Mouse (Mus musculus): ENCODE results near the gene Lipm.
A peak's percentile ranks its signal among the peaks of the same experiment; 100 is the strongest.

Gene Lipm

GRCm38 (mm10) chr19:34100633-34101032 is at the start of gene Lipm:
Lipm (plus strand) TSS chr19:34100933.
- no peak for DNase-seq (ENCODE audit: low read depth in 1 of 2, low spot score in 2 of 2)

- no peak for DNase-seq (ENCODE audit: low read depth in 1 of 2, low spot score in 2 of 2)
These were observed 49.2 kb upstream of the Lipm start for GRCm38 (mm10) chr19:34051502-34051901.

GRCm38 (mm10) chr19:34063547-34063946 is 37.2 kb upstream of the Lipm start:
- DNase-seq (ENCODE audit: low read depth in 1 of 2, low spot score in 2 of 2): no peak

GRCm38 (mm10) chr19:34064059-34064458 is 36.7 kb upstream of the Lipm start:
- DNase-seq (ENCODE audit: low read depth in 1 of 2, low spot score in 2 of 2): no peak

GRCm38 (mm10) chr19:34066779-34067472 is 33.8 kb upstream of the Lipm start, which contains the start of gene Lipn:
Lipn (plus strand) TSS chr19:34067358.
- peak; percentile 2 to 33 for DNase-seq (ENCODE audit: low read depth in 1 of 2, low spot score in 2 of 2)

GRCm38 (mm10) chr19:34074239-34074638 is 26.5 kb upstream of the Lipm start:
- DNase-seq (ENCODE audit: low read depth in 1 of 2, low spot score in 2 of 2): no peak

GRCm38 (mm10) chr19:34078130-34078529 is 22.6 kb upstream of the Lipm start:
- DNase-seq (ENCODE audit: low read depth in 1 of 2, low spot score in 2 of 2): no peak

GRCm38 (mm10) chr19:34089011-34089680 is 11.6 kb upstream of the Lipm start:
- DNase-seq (ENCODE audit: low read depth in 1 of 2, low spot score in 2 of 2): no peak

GRCm38 (mm10) chr19:34095381-34095780 is 5.4 kb upstream of the Lipm start:
- no peak for DNase-seq (ENCODE audit: low read depth in 1 of 2, low spot score in 2 of 2)

- no peak for DNase-seq (ENCODE audit: low read depth in 1 of 2, low spot score in 2 of 2)
These were observed 4.5 kb upstream of the Lipm start for GRCm38 (mm10) chr19:34096228-34096627.

- DNase-seq (ENCODE audit: low read depth in 1 of 2, low spot score in 2 of 2): no peak
These were observed 1.2 kb downstream of the Lipm start for GRCm38 (mm10) chr19:34101888-34102287.

- no peak for DNase-seq (ENCODE audit: low read depth in 1 of 2, low spot score in 2 of 2)
These were observed 4.1 kb downstream of the Lipm start for GRCm38 (mm10) chr19:34104841-34105240.

GRCm38 (mm10) chr19:34119102-34119501 is 18.4 kb downstream of the Lipm start:
- DNase-seq (ENCODE audit: low read depth in 1 of 2, low spot score in 2 of 2): no peak

GRCm38 (mm10) chr19:34119653-34120052 is 18.9 kb downstream of the Lipm start:
- no peak for DNase-seq (ENCODE audit: low read depth in 1 of 2, low spot score in 2 of 2)

- DNase-seq (ENCODE audit: low read depth in 1 of 2, low spot score in 2 of 2): no peak
These were observed 19.5 kb downstream of the Lipm start for GRCm38 (mm10) chr19:34120107-34120731.

GRCm38 (mm10) chr19:34138720-34139430 is 38.1 kb downstream of the Lipm start:
- no peak for DNase-seq (ENCODE audit: low read depth in 1 of 2, low spot score in 2 of 2)

GRCm38 (mm10) chr19:34139431-34140046 is 38.8 kb downstream of the Lipm start:
- no peak for DNase-seq (ENCODE audit: low read depth in 1 of 2, low spot score in 2 of 2)

GRCm38 (mm10) chr19:34148421-34148820 is 47.7 kb downstream of the Lipm start:
- DNase-seq (ENCODE audit: low read depth in 1 of 2, low spot score in 2 of 2): no peak

GRCm38 (mm10) chr19:34151909-34152308 is 51.2 kb downstream of the Lipm start:
- no peak for DNase-seq (ENCODE audit: low read depth in 1 of 2, low spot score in 2 of 2)

- no peak for DNase-seq (ENCODE audit: low read depth in 1 of 2, low spot score in 2 of 2)
These were observed 52.8 kb downstream of the Lipm start for GRCm38 (mm10) chr19:34153263-34154144.

Measured in monocyte, adult 2 months (primary cell).